Mouse (Mus musculus) T-cell, adult 2 months (primary cell): Measurements from ENCODE around the gene Slc6a20b.
"Not testable (repeated sequence)": the region's sequence is repeated elsewhere in the genome, so short reads cannot be mapped to it uniquely, and the experiment has no call there.

Experiments
- DNase-seq: peaks from one replicate; pipeline ENCODE4 v3.0.0; 2022; ENCODE audit warnings: low spot score

Slc6a20b gene

DNA sequence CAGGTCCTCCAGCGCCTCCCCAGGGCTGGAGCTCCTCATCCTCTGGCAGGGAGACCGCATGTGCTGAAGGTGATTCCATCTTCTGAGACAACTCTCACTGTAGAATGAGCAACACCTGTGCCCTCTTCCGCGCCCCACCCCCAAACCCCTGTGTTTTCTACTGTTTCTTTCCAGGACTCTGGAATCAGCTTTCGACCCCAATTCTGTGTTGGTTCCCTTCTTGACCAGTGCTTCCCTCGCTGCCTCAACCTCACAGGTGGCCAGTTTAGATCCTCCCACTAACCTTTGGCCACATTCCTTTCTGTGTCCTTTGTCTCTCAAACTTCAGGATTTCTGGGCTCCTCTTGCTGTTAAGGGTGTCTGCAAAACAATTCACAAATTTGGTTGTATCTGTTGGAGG lies at the start of gene Slc6a20b:
Slc6a20b (minus strand) TSS at position 285 of the 400 bp plus-strand sequence.
- no peak for DNase-seq

DNA sequence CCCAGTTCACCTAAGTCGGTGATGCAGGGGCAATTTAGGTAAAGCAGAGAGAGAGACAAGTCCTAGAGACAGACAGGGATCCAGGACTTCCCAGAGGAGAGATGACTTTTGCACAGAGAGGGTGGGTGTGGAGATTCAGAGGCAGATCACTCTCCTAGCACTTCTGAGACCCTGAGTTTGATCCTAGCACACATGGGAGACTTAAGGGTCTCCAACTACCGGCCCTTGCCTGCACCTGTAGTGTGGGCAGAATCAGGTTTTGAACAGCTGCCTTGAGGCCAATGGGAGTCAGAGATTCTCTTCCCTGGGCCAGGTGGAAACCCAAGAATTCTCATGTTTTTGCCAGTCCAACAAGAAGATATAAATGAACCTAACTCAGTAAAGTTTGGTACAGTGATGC lies 46.8 kb upstream of the Slc6a20b start:
- no peak for DNase-seq

DNA sequence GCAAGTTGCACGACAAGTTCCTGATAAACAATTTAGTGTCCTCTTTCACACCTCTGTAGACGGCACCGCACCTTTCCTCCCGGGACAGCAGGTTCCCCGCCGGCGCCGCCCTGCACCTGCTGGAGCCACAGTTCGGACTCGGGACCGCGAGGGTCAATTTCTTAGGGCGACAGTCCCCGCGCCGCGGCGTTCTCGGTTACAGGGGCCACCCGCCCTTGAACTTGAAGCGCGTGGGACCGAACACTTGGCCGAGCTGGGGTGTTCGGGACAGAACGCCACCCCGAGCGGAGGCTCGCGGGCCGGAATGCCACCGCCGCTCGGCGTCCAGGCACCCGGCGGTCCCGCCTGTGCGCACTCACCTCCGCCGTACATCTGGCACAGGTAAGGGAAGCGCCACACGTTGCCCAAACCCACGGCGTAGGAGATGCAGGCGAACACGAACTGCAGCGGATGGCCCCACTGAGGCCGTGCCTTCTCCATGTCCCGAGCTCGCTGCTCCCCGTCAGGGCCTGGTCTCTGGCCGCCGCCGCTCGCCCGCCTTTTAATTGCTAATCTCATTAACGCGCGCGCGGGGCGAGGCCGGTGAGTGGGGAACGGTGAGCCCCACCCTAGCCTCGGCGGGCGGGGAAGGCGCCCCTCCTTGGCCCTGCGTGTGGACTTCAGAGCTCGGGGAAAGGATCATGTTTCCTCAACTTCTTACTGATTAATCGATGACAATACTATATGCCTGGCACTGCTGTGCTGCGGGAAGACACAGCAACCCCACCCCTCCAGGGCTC lies 46.2 kb upstream of the Slc6a20b start, which contains the start of the genes Ccr9 and Slc6a20a:
Ccr9 (plus strand) TSS at position 113 of the 779 bp plus-strand sequence.
Slc6a20a (minus strand) TSS at position 559 of the 779 bp plus-strand sequence.
- DNase-seq: peak; percentile 18

DNA sequence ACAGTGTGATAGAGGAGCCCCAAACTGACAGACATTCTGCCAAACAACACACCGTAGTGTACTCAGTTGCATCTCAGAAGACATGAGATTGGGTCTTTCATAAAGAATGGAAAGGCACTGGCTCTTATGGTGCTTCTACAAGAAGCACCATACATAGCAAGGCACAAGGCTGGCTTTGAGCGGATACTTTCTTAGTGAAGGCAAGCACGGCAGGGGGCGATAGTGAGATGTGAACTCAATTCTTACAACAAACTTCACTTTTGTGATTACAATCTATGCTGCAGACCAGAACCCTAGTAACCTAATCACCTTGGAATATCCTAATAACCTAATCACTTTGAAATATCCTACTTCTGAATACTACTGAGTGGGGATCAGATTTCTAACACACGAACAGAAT lies 33.3 kb upstream of the Slc6a20b start:
- DNase-seq: peak; percentile 46

DNA sequence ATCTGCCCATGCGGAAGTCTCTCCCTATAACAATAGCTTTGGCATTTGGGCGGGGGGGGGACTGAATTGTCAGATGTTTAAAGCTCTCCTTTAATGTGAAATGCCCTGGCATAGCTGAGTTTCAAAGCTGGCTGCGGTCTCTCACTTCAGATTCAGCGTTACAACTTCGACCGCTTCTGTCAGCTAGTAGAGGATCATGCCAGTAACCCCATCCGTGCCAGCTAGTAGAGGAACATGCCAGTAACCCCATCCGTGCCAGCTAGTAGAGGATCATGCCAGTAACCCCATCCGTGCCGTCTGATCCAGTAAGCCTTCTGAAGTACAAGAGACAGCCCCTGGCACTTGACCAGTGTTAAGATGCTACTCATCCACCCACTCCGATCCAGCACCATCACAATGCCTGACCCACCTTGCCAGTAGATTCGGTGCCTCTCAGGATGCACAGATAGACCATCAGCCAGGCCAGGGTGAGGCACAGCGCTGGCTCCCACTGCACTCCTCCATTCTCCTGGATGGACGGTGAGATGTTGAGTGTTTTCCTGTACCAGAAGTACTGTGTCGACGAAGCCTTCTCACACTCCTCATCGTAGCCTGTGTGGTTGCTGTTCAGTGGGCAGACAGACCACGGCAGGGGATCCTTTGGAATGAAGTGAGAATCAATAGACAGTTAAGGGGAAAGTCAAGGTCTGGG lies 27.8 kb upstream of the Slc6a20b start:
- DNase-seq: not testable (repeated sequence)

DNA sequence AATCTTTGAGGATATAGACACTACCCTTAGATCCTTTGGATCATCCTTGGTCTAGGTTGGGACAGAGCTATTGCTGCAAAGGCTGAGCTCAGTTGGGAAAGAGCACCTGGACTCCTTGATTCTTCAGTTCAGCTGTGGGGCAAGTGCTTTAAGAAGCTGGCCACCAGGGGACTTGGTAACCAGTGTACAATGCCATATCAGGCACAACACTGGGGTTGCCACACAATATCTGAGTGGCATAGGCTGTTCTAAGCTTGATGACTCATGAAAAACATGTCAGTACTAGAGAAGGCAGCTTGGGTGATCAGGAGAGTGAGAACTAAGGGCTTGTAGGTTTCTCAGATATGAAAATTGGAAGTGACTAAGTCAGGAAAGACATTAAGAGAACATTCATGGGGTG lies 26.6 kb upstream of the Slc6a20b start:
- DNase-seq: no peak

DNA sequence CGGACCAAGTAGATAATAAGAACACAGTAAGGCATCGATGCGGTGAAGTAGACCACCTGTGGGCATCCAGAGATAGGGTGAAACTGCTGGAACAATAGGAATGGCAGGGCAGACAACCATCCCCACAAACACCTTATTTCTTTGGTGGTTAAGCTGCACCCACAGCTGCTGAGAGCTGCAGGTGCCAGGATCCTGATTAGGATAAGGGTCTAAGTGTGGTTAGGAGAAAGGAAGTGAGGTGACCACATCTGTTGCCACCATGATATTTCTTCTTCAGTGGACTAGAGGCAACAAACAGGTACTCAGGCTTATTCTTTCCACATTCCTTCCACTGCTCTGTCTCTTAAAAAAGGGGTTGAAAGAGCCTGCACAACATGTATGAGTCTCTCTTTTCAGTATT lies 25.1 kb upstream of the Slc6a20b start:
- DNase-seq: no peak

DNA sequence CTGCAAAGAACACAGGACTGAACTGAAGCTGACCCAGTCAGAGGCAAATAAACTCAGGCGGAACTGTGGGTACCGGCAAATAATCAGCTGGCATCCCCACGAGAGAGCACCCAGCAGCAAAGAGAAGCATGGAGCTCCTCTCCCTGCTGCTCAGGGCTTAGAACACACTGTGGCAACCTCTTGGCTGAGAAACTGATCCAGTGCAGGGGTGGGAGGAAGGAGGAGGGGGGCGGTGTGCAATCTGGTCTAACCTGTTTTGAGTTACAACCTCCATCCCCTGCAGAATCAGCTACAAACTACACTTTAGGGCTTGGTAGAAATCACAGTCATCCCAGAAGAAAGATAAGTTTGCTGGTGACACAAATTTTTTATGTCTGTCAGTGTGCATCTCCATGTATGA lies 19.0 kb upstream of the Slc6a20b start:
- DNase-seq: no peak

DNA sequence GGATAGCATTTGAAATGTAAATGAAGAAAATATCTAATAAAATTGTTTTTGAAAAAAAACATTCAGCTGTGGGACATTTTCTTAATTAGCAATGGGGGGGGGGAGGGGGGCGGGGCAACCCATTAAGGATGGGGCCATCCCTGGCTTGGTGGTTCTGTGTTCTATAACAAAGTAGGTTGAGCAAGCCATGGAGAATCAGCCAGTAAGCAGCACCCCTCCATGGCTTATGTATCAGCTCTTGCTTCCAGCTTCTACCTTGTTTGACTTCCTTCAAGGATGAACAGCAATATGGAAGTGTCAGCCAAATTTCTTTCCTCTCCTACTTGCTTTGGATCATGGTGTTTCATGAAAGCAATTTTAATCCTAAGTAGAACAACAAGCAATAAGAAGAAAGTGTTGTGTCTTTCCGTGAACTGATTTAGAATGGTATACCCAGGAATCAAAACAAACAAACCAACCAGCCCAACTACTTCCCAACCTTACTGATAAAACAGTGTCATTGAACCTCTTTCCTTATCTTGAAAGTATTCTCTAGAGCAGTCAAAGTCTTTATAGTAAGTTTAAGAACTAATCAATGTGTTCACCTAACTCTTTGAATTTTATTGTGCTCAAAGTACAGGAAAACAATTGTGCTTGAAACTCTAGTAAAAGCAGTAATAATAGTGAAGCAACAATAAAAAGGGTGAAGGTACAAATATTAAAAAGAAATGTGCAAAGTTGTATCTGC lies 17.6 kb upstream of the Slc6a20b start:
- no peak for DNase-seq

DNA sequence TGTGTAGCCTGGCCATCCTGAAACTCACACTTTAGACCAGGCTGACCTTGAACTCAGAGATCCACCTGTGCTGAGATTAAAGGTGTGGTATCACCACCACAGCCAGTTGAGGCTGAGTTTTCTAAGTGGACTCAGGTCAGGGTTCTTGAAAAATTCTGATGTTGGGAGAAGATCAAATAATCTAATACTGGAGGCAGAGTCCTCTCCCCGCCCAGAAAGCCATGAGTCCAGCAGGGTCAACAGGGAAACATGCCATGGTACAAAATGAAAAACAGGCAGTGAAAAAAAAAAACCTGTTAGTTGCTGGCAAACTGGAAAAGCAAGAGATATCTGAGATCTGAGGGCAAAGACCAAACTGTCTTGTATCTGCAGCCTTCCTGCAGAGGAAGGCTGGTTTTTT lies 7.7 kb upstream of the Slc6a20b start:
- DNase-seq: no peak

DNA sequence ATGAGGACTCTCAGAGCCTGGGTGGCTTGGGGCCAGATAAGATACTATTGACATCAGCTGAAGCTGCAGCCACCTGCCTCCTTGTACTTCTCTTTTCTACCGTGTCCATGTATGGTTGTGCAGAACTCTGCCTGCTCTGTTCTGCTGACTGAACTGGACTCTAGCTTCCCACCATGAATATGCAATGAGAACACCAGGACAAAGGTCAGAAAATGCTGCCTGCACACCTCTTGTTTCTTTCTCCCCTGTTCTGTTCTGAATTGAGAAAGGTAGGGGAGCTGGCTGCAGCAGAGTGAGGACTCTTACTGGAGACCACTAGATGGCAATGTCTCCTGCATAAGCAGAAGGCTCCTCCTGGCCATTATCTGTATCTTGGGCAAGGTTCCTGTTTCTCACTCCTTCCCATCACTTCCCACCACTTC lies 6.3 kb upstream of the Slc6a20b start:
- DNase-seq: no peak

DNA sequence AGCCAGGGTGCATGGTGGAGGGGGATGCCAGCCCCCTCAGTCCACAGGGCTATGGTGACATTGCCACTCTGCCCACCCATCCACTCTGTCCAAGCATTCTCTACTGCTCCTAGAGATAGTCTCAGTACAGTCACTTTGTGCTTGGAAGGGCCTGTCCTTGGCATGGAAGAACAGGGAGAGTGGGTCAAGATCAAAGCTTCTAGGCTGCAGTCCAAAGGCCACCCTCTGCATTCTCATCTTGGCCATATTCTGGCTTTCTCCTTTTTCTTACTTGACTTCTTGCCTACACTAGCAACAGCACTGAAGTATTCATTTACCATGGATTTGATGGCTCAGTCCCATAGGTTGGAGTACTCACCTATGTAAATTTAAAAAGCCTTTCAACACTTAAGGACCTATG lies 5.9 kb upstream of the Slc6a20b start:
- no peak for DNase-seq

DNA sequence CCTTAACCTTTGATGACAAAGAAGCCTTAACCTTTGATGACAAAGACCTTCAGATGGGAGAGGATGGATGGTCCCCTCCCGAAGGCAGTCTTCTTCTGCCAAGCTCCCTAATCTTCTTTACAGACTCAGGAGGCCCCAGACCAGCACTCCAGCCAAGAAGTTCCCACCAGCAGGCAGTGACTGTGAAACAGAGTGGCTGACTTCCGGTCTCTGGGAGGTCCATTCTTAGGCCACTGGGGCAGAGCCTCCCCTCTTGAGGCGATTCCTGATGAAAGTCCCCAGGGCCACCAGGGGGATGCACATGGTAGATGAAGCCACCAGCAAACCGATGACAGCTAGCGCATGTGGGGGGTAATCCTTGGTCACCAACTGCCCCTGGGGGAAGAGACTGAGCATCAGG lies 4.4 kb upstream of the Slc6a20b start:
- DNase-seq: no peak

DNA sequence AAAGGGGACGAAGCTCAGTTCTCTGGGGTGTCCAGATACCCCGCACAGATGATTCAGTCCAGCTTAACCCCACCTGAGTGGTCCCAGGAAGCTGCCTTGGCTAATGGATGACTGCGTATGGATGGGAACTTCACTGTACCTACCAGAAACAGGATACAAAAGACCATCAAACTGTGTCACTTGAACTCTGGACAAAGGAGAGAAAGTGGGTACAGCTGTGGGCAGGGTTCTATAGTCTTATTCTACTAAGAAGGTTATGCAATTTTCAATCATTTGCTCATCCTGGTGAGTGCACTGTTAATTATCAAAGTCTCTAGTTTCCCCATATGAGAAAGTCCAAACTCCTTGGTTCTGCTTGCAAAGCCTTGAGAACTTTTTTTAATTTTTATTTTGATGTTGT lies 628 bp upstream of the Slc6a20b start:
- DNase-seq: no peak

DNA sequence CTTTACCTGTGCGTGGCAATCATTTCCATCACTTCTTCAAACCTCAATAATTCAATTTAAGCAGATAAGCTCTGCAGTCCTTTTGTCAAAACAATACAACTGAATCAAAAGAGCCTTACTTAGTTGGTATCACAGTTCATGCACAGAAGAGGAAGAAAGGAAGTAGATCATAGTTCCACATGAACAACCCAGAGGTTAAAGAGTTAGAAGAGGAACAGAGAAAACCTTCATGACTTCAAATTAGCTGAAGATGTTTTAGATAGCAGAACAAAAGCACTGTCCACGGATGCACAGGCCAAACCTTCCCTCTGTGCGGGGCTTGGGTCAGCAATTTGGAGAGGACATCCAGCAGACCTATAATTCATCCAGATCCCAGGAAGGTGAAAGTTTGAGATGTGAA lies 699 bp downstream of the Slc6a20b start:
- DNase-seq: no peak

DNA sequence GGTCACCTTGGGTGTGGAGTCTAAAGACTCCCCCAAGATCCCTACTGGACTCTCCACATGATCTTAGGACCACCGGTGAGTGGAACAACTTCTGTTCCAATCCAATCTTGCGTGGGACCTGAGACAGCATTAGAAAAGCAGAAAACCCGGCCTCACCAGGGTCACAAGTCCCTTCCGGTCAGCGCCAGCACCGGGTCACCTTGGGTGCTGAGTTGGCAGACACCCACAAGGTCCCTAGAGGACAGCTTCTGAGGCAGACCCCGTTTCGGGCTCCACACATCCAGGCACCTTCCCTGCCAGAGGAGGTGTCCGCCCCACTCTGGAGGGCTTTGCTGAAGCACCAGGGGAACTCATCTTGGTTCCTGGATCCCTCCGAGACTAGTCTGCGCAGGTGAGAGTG lies 6.5 kb downstream of the Slc6a20b start:
- no peak for DNase-seq

DNA sequence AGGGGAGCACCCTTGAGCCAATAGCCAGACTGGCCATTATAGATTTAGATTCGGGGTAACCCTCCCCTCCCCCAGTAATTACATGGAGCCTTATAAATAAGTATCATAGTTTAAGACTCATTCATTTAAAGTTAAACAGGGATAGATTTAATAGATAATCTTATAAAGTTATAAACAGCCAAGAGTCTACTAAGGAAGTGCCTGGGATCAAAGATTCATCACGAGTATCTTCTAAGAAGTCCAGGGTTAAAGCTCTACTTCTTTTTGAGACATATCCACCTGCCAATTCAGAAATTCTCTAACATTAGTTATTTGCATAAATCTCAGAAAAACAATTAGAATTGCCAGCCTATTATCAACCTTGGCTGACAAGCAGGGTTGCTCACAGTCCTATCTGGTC lies 7.6 kb downstream of the Slc6a20b start:
- DNase-seq: no peak

DNA sequence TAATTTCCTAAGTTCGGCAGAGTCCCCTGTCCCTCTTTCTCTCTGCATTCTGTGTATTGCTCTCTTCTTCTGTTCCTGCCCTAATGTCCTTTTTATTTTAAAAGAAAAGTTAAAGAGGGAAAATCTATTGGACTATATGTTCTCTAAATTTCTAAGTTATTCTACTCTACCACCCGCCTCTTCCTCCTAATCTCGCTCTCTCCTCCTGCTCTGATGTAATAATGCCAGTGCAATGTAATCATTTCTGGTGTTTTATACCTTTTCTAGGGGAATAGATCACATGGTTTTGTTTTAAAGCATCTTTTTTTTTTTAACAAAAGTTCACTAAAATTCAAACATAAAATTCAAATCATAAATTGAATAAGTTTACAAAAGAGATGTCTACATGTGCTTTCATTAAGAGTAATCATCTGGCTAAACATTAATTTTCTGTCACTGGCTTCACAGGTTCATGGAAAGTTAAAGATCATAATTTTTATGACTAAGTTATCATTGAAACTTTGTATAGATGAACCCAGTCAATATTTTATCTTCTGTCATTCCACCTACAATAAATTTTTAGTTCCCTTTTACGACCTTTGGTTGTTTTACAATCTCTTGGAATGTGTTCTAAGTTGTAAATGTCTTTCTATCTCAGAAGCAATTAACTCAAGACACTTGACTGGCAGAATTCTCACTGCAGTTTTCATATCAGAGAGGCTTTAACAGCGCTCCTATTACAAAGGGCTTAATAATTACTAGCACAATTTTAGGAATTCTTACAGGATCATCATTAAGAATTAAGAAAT lies 11.9 kb downstream of the Slc6a20b start:
- no peak for DNase-seq

DNA sequence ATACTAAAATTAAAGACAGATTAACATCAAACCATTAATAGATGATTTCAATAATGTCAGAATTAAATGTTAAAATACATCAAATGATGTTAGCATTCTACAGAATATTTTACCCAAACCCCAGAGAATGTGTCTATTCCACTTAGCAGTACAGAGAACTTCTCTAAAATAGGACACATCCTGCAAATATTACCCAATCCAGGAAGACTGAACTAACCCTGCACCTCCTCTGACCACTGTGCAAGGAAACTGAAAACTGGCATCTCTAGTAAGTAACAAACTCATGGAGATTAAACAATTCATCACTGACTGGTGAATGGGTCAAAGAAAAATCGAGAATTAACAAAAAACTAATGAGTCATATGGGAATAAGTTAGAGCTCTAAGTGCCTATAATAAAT lies 30.8 kb downstream of the Slc6a20b start:
- DNase-seq: no peak

DNA sequence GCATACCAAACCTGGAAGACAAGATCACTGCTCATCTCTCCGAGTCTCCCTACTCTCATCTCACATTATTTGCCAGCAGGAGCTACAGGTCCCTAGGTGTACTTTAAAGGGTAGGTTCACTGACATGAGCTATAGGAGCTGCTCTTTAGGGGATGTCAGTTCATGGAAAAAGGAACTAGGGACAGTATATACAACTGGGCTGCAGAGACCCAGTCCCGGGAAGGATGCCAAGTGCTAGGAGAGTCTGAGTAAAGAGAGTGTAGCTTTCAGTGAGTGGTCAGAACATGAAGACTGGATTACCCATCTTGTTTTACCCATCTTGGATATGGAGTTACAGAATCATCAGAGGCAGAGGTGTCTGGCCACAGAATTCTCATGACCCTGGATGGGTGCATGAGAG lies 35.0 kb downstream of the Slc6a20b start:
- DNase-seq: no peak

DNA sequence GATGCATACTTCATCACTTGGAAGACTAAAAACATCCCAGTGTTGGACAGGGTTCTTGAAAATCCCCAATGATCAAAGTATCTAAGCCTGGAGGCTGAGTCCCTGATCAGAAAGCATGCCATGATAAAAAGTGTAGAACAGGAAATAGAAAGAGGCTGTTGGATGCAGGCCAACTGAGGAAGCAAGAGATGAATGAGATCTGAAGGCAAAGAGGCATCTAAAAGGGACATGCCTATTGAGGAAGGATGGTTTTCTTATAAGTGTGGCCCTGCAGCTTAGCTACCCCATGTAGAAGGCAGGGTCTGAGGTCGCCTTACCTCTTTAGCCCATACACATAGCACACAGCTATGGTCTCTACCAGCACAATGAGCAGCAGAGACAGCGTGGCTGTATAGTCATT lies 35.5 kb downstream of the Slc6a20b start:
- DNase-seq: no peak

DNA sequence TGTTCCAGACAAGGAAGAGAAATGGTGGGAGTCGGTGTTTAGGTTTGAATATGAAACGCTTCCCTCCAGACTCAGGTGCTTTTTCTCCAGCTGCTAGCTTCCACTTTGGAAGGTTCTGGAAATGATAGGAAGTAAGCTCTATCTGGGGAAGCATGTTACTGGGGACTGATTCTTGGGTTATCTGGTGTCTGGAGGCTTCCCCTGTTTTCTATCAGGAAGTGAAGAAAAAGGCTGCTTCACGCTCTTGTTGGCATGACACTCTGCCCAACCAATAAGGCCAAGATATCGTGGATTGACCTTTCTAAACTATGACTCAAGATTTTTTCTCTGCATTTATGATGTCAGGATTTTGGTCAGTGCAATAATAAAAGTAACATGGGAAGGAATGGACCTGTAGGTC lies 37.2 kb downstream of the Slc6a20b start:
- DNase-seq: no peak
